Mouse (Mus musculus): Measurements from ENCODE around the gene Il27ra. TPM values are rescaled to one million over a fixed set of nuclear protein-coding genes. Genes with fewer than 3 reads are reported as not detected.

Gene Il27ra
- polyA plus RNA-seq, 1 experiment from 2014 or later, result 3.5 TPM

- WGBS (ENCODE audit: insufficient replicate concordance), result 81% methylated on average over 2 of the region's 2 CpGs
- H3K4me3 ChIP-seq (ENCODE audit: low read depth, low read length), result no peak overlapping the region
- ATAC-seq (replicated peaks; ENCODE audit: insufficient number of reproducible peaks, low FRiP score, low TSS enrichment), result no peak
- no peaks in the 10 kb centered on the region for H3K4me1 ChIP-seq (ENCODE audit: control insufficient read depth, insufficient read depth, low read length)
- no peaks in the 10 kb centered on the region for H3K9me3 ChIP-seq (replicated peaks; ENCODE audit: control insufficient read depth, low read length)
- no peaks in the 10 kb centered on the region for H3K27me3 ChIP-seq (ENCODE audit: control insufficient read depth, insufficient read depth, low read length)
- no peak overlapping the region for H3K4me2 ChIP-seq
- H3K9ac ChIP-seq (ENCODE audit: low read depth, low read length), result no peak overlapping the region
- no peaks in the 10 kb centered on the region for H3K36me3 ChIP-seq (ENCODE audit: control insufficient read depth, insufficient read depth, low read length)
- H3K27ac ChIP-seq (ENCODE audit: low read depth, low read length), result no peak overlapping the region
Measured at GRCm38 (mm10) chr8:84059226-84059625, 16.8 kb upstream of the Il27ra start.

GRCm38 (mm10) chr8:84057827-84058226 is 15.4 kb upstream of the Il27ra start:
- Histone ChIP-seq H3K9me3 (replicated peaks; ENCODE audit: control insufficient read depth, low read length) (no peaks in the 10 kb centered on the region), H3K4me3 (ENCODE audit: low read depth, low read length) (no peak overlapping the region), H3K27ac (ENCODE audit: low read depth, low read length) (no peak overlapping the region), H3K4me1 (ENCODE audit: control insufficient read depth, insufficient read depth, low read length) (0 out of 2 replicates have a peak, but pooled peaks cover under 1% of the 10 kb centered on the region), H3K36me3 (ENCODE audit: control insufficient read depth, insufficient read depth, low read length) (no peaks in the 10 kb centered on the region), H3K9ac (ENCODE audit: low read depth, low read length) (no peak overlapping the region), H3K4me2 (no peak overlapping the region), H3K27me3 (ENCODE audit: control insufficient read depth, insufficient read depth, low read length) (no peaks in the 10 kb centered on the region)
- WGBS (ENCODE audit: insufficient replicate concordance), result 80% methylated on average over 1 of the region's 1 CpGs
- ATAC-seq (replicated peaks; ENCODE audit: insufficient number of reproducible peaks, low FRiP score, low TSS enrichment), result no peak

GRCm38 (mm10) chr8:84053229-84053628 is 10.8 kb upstream of the Il27ra start:
- Histone ChIP-seq H3K9ac (ENCODE audit: low read depth, low read length) (no peak overlapping the region), H3K4me1 (ENCODE audit: control insufficient read depth, insufficient read depth, low read length) (peaks cover 9% of the 10 kb centered on the region; the same call in 1 of the 2 replicates), H3K4me3 (ENCODE audit: low read depth, low read length) (no peak overlapping the region), H3K9me3 (replicated peaks; ENCODE audit: control insufficient read depth, low read length) (no peaks in the 10 kb centered on the region), H3K36me3 (ENCODE audit: control insufficient read depth, insufficient read depth, low read length) (no peaks in the 10 kb centered on the region), H3K4me2 (no peak overlapping the region), H3K27me3 (ENCODE audit: control insufficient read depth, insufficient read depth, low read length) (no peaks in the 10 kb centered on the region), H3K27ac (ENCODE audit: low read depth, low read length) (no peak overlapping the region)
- ATAC-seq (replicated peaks; ENCODE audit: insufficient number of reproducible peaks, low FRiP score, low TSS enrichment), result no peak
- 87% methylated on average over 5 of the region's 5 CpGs for WGBS (ENCODE audit: insufficient replicate concordance)

GRCm38 (mm10) chr8:84052746-84053145 is 10.4 kb upstream of the Il27ra start:
- Histone ChIP-seq H3K27ac (ENCODE audit: low read depth, low read length) (0 out of 2 replicates have a peak overlapping the region, but pooled peaks have one; percentile 22), H3K4me1 (ENCODE audit: control insufficient read depth, insufficient read depth, low read length) (peaks cover 9% of the 10 kb centered on the region; the same call in 1 of the 2 replicates), H3K9ac (ENCODE audit: low read depth, low read length) (no peak overlapping the region), H3K4me3 (ENCODE audit: low read depth, low read length) (no peak overlapping the region), H3K36me3 (ENCODE audit: control insufficient read depth, insufficient read depth, low read length) (no peaks in the 10 kb centered on the region), H3K4me2 (no peak overlapping the region), H3K9me3 (replicated peaks; ENCODE audit: control insufficient read depth, low read length) (no peaks in the 10 kb centered on the region), H3K27me3 (ENCODE audit: control insufficient read depth, insufficient read depth, low read length) (no peaks in the 10 kb centered on the region)
- ATAC-seq (replicated peaks; ENCODE audit: insufficient number of reproducible peaks, low FRiP score, low TSS enrichment), result peak; percentile 63; the same call in 1 of the 2 replicates
- 56% methylated on average over 3 of the region's 3 CpGs for WGBS (ENCODE audit: insufficient replicate concordance)

- H3K27me3 ChIP-seq (ENCODE audit: control insufficient read depth, insufficient read depth, low read length), result peaks cover 21% of the 10 kb centered on the region
- no peak overlapping the region for H3K4me2 ChIP-seq
- no peak overlapping the region for H3K4me3 ChIP-seq (ENCODE audit: low read depth, low read length)
- peaks cover 9% of the 10 kb centered on the region; the same call in 1 of the 2 replicates for H3K4me1 ChIP-seq (ENCODE audit: control insufficient read depth, insufficient read depth, low read length)
- no peaks in the 10 kb centered on the region for H3K9me3 ChIP-seq (replicated peaks; ENCODE audit: control insufficient read depth, low read length)
- 66% methylated on average over 5 of the region's 5 CpGs for WGBS (ENCODE audit: insufficient replicate concordance)
- ATAC-seq (replicated peaks; ENCODE audit: insufficient number of reproducible peaks, low FRiP score, low TSS enrichment), result no peak
- H3K36me3 ChIP-seq (ENCODE audit: control insufficient read depth, insufficient read depth, low read length), result no peaks in the 10 kb centered on the region
- no peak overlapping the region for H3K9ac ChIP-seq (ENCODE audit: low read depth, low read length)
- no peak overlapping the region for H3K27ac ChIP-seq (ENCODE audit: low read depth, low read length)
Measured at GRCm38 (mm10) chr8:84048171-84048570, 5.8 kb upstream of the Il27ra start.

GRCm38 (mm10) chr8:84046505-84046904 is 4.1 kb upstream of the Il27ra start:
- Histone ChIP-seq H3K9ac (ENCODE audit: low read depth, low read length) (no peak overlapping the region), H3K27me3 (ENCODE audit: control insufficient read depth, insufficient read depth, low read length) (peaks cover 34% of the 10 kb centered on the region), H3K4me3 (ENCODE audit: low read depth, low read length) (no peak overlapping the region), H3K27ac (ENCODE audit: low read depth, low read length) (no peak overlapping the region), H3K4me1 (ENCODE audit: control insufficient read depth, insufficient read depth, low read length) (peaks cover 3% of the 10 kb centered on the region; the same call in 1 of the 2 replicates), H3K36me3 (ENCODE audit: control insufficient read depth, insufficient read depth, low read length) (no peaks in the 10 kb centered on the region), H3K4me2 (no peak overlapping the region), H3K9me3 (replicated peaks; ENCODE audit: control insufficient read depth, low read length) (no peaks in the 10 kb centered on the region)
- no peak for ATAC-seq (replicated peaks; ENCODE audit: insufficient number of reproducible peaks, low FRiP score, low TSS enrichment)
- 76% methylated on average over 3 of the region's 3 CpGs for WGBS (ENCODE audit: insufficient replicate concordance)

GRCm38 (mm10) chr8:84044900-84045299 is 2.5 kb upstream of the Il27ra start, which contains the start of gene Rln3:
Rln3 (minus strand) TSS chr8:84045000.
- WGBS (ENCODE audit: insufficient replicate concordance), result 2% methylated on average over 9 of the region's 9 CpGs
- Histone ChIP-seq H3K27me3 (ENCODE audit: control insufficient read depth, insufficient read depth, low read length) (peaks cover 47% of the 10 kb centered on the region), H3K27ac (ENCODE audit: low read depth, low read length) (no peak within 1 kb of the TSS), H3K4me3 (ENCODE audit: low read depth, low read length) (no peak within 1 kb of the TSS), H3K4me2 (peak within 1 kb of the TSS; percentile 46), H3K36me3 (ENCODE audit: control insufficient read depth, insufficient read depth, low read length) (no peaks in the 10 kb centered on the region), H3K9me3 (replicated peaks; ENCODE audit: control insufficient read depth, low read length) (no peaks in the 10 kb centered on the region), H3K4me1 (ENCODE audit: control insufficient read depth, insufficient read depth, low read length) (peaks cover 3% of the 10 kb centered on the region; the same call in 1 of the 2 replicates), H3K9ac (ENCODE audit: low read depth, low read length) (no peak within 1 kb of the TSS)
- ATAC-seq (replicated peaks; ENCODE audit: insufficient number of reproducible peaks, low FRiP score, low TSS enrichment), result no peak

GRCm38 (mm10) chr8:84044103-84044502 is 1.7 kb upstream of the Il27ra start:
- 3% methylated on average over 7 of the region's 7 CpGs for WGBS (ENCODE audit: insufficient replicate concordance)
- Histone ChIP-seq H3K4me1 (ENCODE audit: control insufficient read depth, insufficient read depth, low read length) (peaks cover 5% of the 10 kb centered on the region; the same call in 1 of the 2 replicates), H3K4me2 (no peak overlapping the region), H3K27me3 (ENCODE audit: control insufficient read depth, insufficient read depth, low read length) (peaks cover 47% of the 10 kb centered on the region), H3K27ac (ENCODE audit: low read depth, low read length) (no peak overlapping the region), H3K36me3 (ENCODE audit: control insufficient read depth, insufficient read depth, low read length) (no peaks in the 10 kb centered on the region), H3K4me3 (ENCODE audit: low read depth, low read length) (no peak overlapping the region), H3K9me3 (replicated peaks; ENCODE audit: control insufficient read depth, low read length) (no peaks in the 10 kb centered on the region), H3K9ac (ENCODE audit: low read depth, low read length) (no peak overlapping the region)
- no peak for ATAC-seq (replicated peaks; ENCODE audit: insufficient number of reproducible peaks, low FRiP score, low TSS enrichment)

- H3K36me3 ChIP-seq (ENCODE audit: control insufficient read depth, insufficient read depth, low read length), result no peaks in the 10 kb centered on the region
- peak overlapping the region; percentile 46 for H3K4me3 ChIP-seq (ENCODE audit: low read depth, low read length)
- H3K4me1 ChIP-seq (ENCODE audit: control insufficient read depth, insufficient read depth, low read length), result peaks cover 5% of the 10 kb centered on the region; the same call in 1 of the 2 replicates
- ATAC-seq (replicated peaks; ENCODE audit: insufficient number of reproducible peaks, low FRiP score, low TSS enrichment), result no peak
- no peak overlapping the region for H3K9ac ChIP-seq (ENCODE audit: low read depth, low read length)
- H3K27ac ChIP-seq (ENCODE audit: low read depth, low read length), result no peak overlapping the region
- H3K27me3 ChIP-seq (ENCODE audit: control insufficient read depth, insufficient read depth, low read length), result peaks cover 51% of the 10 kb centered on the region
- 27% methylated on average over 12 of the region's 12 CpGs for WGBS (ENCODE audit: insufficient replicate concordance)
- peak overlapping the region; percentile 78 for H3K4me2 ChIP-seq
- H3K9me3 ChIP-seq (replicated peaks; ENCODE audit: control insufficient read depth, low read length), result no peaks in the 10 kb centered on the region
Measured at GRCm38 (mm10) chr8:84042948-84043342, 556 bp upstream of the Il27ra start.

Measured in heart, embryonic 11.5 days (tissue).